Mouse (Mus musculus) forebrain, embryonic 14.5 days (tissue): Measurements from ENCODE around the gene Prl8a2. TPM values are rescaled to one million over a fixed set of nuclear protein-coding genes. Genes with fewer than 3 reads are reported as not detected.

Experiments
- ATAC-seq: fragments of 200-750 bp; cut with Nextera tagmentation; 2 replicates; pipeline ENCODE4 v1.8.0; 2017; ENCODE audit warnings: mild to moderate bottlenecking, moderate library complexity
- DNase-seq: peaks from one replicate; pipeline ENCODE4 v3.0.0-alpha.2; 2015; ENCODE audit warnings: low spot score
- H3K27ac ChIP-seq: fragments of 300-500 bp; sonication (generic); 2 replicates; pipeline ENCODE4 v1.5.1; 2014; ENCODE audit warnings: low read depth, mild to moderate bottlenecking, control low read depth, low read length, moderate library complexity
- H3K27me3 ChIP-seq: fragments of 300-500 bp; sonication (generic); replicated peaks from 2 replicates; pipeline ENCODE4 v1.6.1; 2014; ENCODE audit warnings: low read length, control low read depth, mixed read lengths; ENCODE audit not compliant: control insufficient read depth, insufficient read depth
- H3K36me3 ChIP-seq: fragments of 300-500 bp; sonication (generic); 2 replicates; pipeline ENCODE4 v1.6.1; 2014; ENCODE audit warnings: low read length, control low read depth; ENCODE audit not compliant: control insufficient read depth, insufficient read depth
- H3K4me1 ChIP-seq: fragments of 300-500 bp; sonication (generic); 2 replicates; pipeline ENCODE4 v1.6.1; 2014; ENCODE audit warnings: antibody characterized with exemption, low read length, control low read depth; ENCODE audit not compliant: control insufficient read depth, insufficient read depth
- H3K4me2 ChIP-seq: fragments of 300-500 bp; sonication (generic); 2 replicates; pipeline ENCODE4 v1.6.1; 2014; ENCODE audit warnings: mild to moderate bottlenecking, control low read depth, low read length
- H3K4me3 ChIP-seq: fragments of 300-500 bp; sonication (generic); 2 replicates; pipeline ENCODE4 v1.5.1; 2014; ENCODE audit warnings: low read depth, low read length, control low read depth
- H3K9ac ChIP-seq: fragments of 300-500 bp; sonication (generic); 2 replicates; pipeline ENCODE4 v1.6.1; 2014; ENCODE audit warnings: mild to moderate bottlenecking, low read length, control low read depth, moderate library complexity
- H3K9me3 ChIP-seq: fragments of 300-500 bp; sonication (generic); replicated peaks from 2 replicates; pipeline ENCODE4 v1.6.1; 2016; ENCODE audit warnings: low read length, control low read depth, mixed read lengths; ENCODE audit not compliant: control insufficient read depth
- WGBS: fragments of 180-500 bp; shearing (Covaris S2); extraction: QIAGEN DNeasy Blood & Tissue Kit; methylation state at CpG from one replicate; pipeline ENCODE4 v1.1.7; 2014; 5-methylcytosine and 5-hydroxymethylcytosine counted together
- polyA plus RNA-seq: library from polyadenylated mRNA; unstranded; fragments of >200 nt; fragmentation: Nextera tagmentation; extraction: Ambion mirVana; gene quantifications from 2 replicates; pipeline ENCODE4 v1.2.1, GENCODE M21; 2014

The Prl8a2 gene
- not detected in 2 replicates for polyA plus RNA-seq

- no peak for DNase-seq
- no peaks in the 10 kb centered on the region for H3K9me3 ChIP-seq
- no peak for ATAC-seq
- H3K4me2 ChIP-seq: no peak within 1 kb of the TSS
- no peak within 1 kb of the TSS for H3K4me3 ChIP-seq
- H3K27me3 ChIP-seq: no peaks in the 10 kb centered on the region
- H3K36me3 ChIP-seq: no peaks in the 10 kb centered on the region
- 83% methylated on average over 2 of the region's 2 CpGs for WGBS
- H3K4me1 ChIP-seq: no peaks in the 10 kb centered on the region
- H3K9ac ChIP-seq: no peak within 1 kb of the TSS
- no peak within 1 kb of the TSS for H3K27ac ChIP-seq
Observed at GRCm38 (mm10) chr13:27345373-27345772, at the start of gene Prl8a2. Prl8a2 (plus strand) TSS chr13:27345673.

DNA sequence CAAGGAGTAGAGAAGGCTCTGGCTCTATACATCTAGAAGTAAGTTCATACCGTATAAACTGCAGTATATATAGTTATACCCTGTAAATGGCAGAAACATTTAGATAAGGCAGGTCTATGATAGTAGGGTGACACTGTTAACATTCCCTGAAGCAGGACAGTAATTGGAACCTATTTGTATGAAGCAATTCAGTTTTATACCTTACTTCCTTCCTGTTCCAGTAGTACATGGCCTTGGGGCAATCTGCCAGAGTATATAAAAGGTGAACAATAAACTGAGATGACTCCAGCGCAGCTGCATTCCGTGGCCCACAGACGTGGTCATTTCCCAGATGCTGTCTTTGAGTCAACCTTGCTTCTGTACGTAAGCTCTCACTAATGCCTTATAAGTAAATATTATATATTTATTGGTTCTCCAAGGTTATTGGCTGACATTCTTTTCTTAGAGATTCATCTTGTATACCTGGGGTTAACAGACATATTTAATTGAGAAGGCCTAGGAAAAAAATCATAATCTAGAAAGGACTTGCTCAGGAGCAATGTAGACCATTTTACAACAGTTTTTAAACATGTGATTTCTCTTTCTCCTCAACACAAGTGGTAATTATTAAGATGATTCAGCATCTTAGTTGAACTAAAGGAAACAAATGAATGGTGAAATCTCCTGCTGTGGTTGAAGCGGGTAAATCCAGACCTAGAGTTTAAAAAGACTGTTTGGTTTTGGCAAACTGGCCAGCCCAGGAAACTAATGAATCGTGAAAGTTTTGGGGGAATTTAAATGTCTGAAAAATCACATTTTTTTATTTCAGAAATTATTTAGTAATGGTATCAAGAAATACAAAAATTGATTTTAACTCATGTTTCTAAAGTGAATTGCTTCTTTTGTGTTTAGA, 32.9 kb upstream of the Prl8a2 start, which contains the start of gene Prl6a1:
TSS of gene Prl6a1 (plus strand) at position 294 of the 892 bp plus-strand sequence.
- no peak for DNase-seq
- Histone ChIP-seq H3K27ac (no peak within 1 kb of the TSS), H3K4me3 (no peak within 1 kb of the TSS), H3K9me3 (no peaks in the 10 kb centered on the region), H3K4me1 (no peaks in the 10 kb centered on the region), H3K4me2 (no peak within 1 kb of the TSS), H3K27me3 (no peaks in the 10 kb centered on the region), H3K9ac (no peak within 1 kb of the TSS), H3K36me3 (no peaks in the 10 kb centered on the region)
- WGBS: 83% methylated on average over 7 of the region's 7 CpGs
- ATAC-seq: no peak

GRCm38 (mm10) chr13:27334989-27335388, 10.5 kb upstream of the Prl8a2 start:
- DNase-seq (peak; percentile 58), ATAC-seq (peak; percentile 72; the same call in 1 of the 2 replicates)
- Histone ChIP-seq H3K9me3 (no peaks in the 10 kb centered on the region), H3K4me2 (no peak overlapping the region), H3K9ac (no peak overlapping the region), H3K36me3 (no peaks in the 10 kb centered on the region), H3K4me1 (no peaks in the 10 kb centered on the region), H3K27ac (no peak overlapping the region), H3K4me3 (no peak overlapping the region), H3K27me3 (no peaks in the 10 kb centered on the region)
- WGBS: 8% methylated on average over 1 of the region's 1 CpGs

- Histone ChIP-seq H3K9me3 (no peaks in the 10 kb centered on the region), H3K4me1 (no peaks in the 10 kb centered on the region), H3K36me3 (no peaks in the 10 kb centered on the region), H3K4me2 (no peak overlapping the region), H3K27me3 (no peaks in the 10 kb centered on the region), H3K27ac (no peak overlapping the region), H3K4me3 (no peak overlapping the region), H3K9ac (no peak overlapping the region)
- ATAC-seq: no peak
- DNase-seq: no peak
- 50% methylated on average over 3 of the region's 3 CpGs for WGBS
Observed at GRCm38 (mm10) chr13:27342733-27343275, 2.7 kb upstream of the Prl8a2 start.

- Histone ChIP-seq H3K4me3 (no peak within 1 kb of the TSS), H3K36me3 (no peaks in the 10 kb centered on the region), H3K9me3 (no peaks in the 10 kb centered on the region), H3K4me1 (no peaks in the 10 kb centered on the region), H3K9ac (no peak within 1 kb of the TSS), H3K4me2 (no peak within 1 kb of the TSS), H3K27me3 (no peaks in the 10 kb centered on the region), H3K27ac (no peak within 1 kb of the TSS)
- ATAC-seq (no peak), DNase-seq (no peak)
- WGBS: 94% methylated on average over 6 of the region's 6 CpGs
Observed at GRCm38 (mm10) chr13:27390746-27391145, 45.3 kb downstream of the Prl8a2 start, which contains the start of gene Prl2b1. Prl2b1 (minus strand) TSS chr13:27390846.

DNA sequence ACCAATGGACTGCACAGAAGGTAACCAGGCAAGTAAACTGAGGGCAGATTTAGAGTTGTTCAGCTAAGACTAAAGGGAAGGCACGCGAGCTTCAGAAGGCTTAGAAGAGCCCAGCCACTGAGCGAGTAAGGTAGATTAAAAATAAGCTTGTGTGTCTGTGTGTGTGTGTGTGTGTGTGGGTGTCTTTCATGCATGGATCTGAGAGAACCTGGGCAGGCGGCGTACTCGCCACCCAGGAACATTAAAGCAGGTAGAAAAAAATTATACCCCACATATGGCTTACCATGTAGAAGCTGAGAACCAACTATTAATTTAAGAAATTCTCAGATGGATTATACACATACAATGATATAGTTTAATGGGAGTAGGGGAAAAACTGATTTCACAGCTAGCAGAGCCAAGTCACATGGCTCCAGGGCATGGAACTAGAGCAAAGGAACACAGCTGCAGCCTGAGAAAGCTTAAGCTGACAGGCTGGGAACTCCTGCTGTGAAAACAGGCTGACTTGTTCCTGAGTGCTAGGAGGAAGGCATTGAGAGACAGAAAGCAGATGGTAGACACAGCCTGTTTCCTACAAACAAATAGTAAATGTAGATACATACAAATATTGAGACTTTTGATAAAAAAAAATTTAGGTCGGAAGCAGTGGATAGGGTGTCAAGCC, 53.7 kb downstream of the Prl8a2 start:
- Histone ChIP-seq H3K27ac (no peak overlapping the region), H3K9me3 (no peaks in the 10 kb centered on the region), H3K4me1 (no peaks in the 10 kb centered on the region), H3K27me3 (no peaks in the 10 kb centered on the region), H3K9ac (no peak overlapping the region), H3K36me3 (no peaks in the 10 kb centered on the region), H3K4me2 (no peak overlapping the region), H3K4me3 (no peak overlapping the region)
- DNase-seq (peak; percentile 82), ATAC-seq (peak; percentile 85)
- 76% methylated on average over 7 of the region's 7 CpGs for WGBS

Other genes with a start within 250 kb of the Prl8a2 start
- not detected in 2 replicates for gene Prl3d2, start 224.0 kb upstream of the Prl8a2 start, polyA plus RNA-seq
- not detected in 2 replicates for gene Prl3d3, start 188.9 kb upstream of the Prl8a2 start, polyA plus RNA-seq
- not detected in 2 replicates for gene Prl3c1, start 149.0 kb upstream of the Prl8a2 start, polyA plus RNA-seq
- not detected in 2 replicates for gene Prl3b1, start 103.8 kb upstream of the Prl8a2 start, polyA plus RNA-seq
- gene Prl3a1, start 86.2 kb upstream of the Prl8a2 start, polyA plus RNA-seq: not detected in 2 replicates
- gene Prl6a1, start 33.0 kb upstream of the Prl8a2 start, polyA plus RNA-seq: not detected in 2 replicates
- gene Prl2b1, start 45.2 kb downstream of the Prl8a2 start, polyA plus RNA-seq: not detected in 2 replicates
- not detected in 2 replicates for gene Prl8a6, start 93.0 kb downstream of the Prl8a2 start, polyA plus RNA-seq
- gene Prl8a8, start 167.5 kb downstream of the Prl8a2 start, polyA plus RNA-seq: not detected in 2 replicates
- gene Prl8a9, start 218.9 kb downstream of the Prl8a2 start, polyA plus RNA-seq: not detected in 2 replicates
- gene Prl8a1, start 236.5 kb downstream of the Prl8a2 start, polyA plus RNA-seq: not detected in 2 replicates